Mouse (Mus musculus) hindlimb bud, embryonic 11.5 days (tissue): ENCODE measurements around the gene Pdha1.
A peak's percentile ranks its signal among the peaks of the same experiment; 100 is the strongest.

ENCODE experiments used
- DNase-seq: peaks from one replicate; pipeline ENCODE4 v3.0.0-alpha.2; 2012; ENCODE audit warnings: low read depth, low spot score; ENCODE audit errors: extremely low spot score

Pdha1 gene

GRCm38 (mm10) chrX:160137861-160138717 lies at the start of gene Pdha1:
Gene Pdha1 (minus strand): TSS chrX:160138413.
- DNase-seq, result no peak

- no peak for DNase-seq
Observed at GRCm38 (mm10) chrX:160179032-160179431, 40.8 kb upstream of the Pdha1 start.

GRCm38 (mm10) chrX:160170150-160170549 lies 31.9 kb upstream of the Pdha1 start:
- DNase-seq, result peak; percentile 22

GRCm38 (mm10) chrX:160166246-160166985 lies 28.2 kb upstream of the Pdha1 start:
- no peak for DNase-seq

- no peak for DNase-seq
Observed at GRCm38 (mm10) chrX:160164259-160164658, 26.0 kb upstream of the Pdha1 start.

- DNase-seq, result no peak
Observed at GRCm38 (mm10) chrX:160153147-160153815, 15.1 kb upstream of the Pdha1 start.

- no peak for DNase-seq
Observed at GRCm38 (mm10) chrX:160148859-160149258, 10.6 kb upstream of the Pdha1 start.

GRCm38 (mm10) chrX:160147406-160147805 lies 9.2 kb upstream of the Pdha1 start:
- DNase-seq, result no peak

GRCm38 (mm10) chrX:160146806-160147205 lies 8.6 kb upstream of the Pdha1 start:
- DNase-seq, result no peak

- DNase-seq, result no peak
Observed at GRCm38 (mm10) chrX:160137177-160137860, 894 bp downstream of the Pdha1 start.

GRCm38 (mm10) chrX:160136153-160136552 lies 2.1 kb downstream of the Pdha1 start:
- no peak for DNase-seq

- no peak for DNase-seq
Observed at GRCm38 (mm10) chrX:160135719-160136118, 2.5 kb downstream of the Pdha1 start.

GRCm38 (mm10) chrX:160134136-160134843 lies 3.9 kb downstream of the Pdha1 start:
- DNase-seq, result no peak

- DNase-seq, result no peak
Observed at GRCm38 (mm10) chrX:160116658-160117057, 21.6 kb downstream of the Pdha1 start.

GRCm38 (mm10) chrX:160116074-160116473 lies 22.1 kb downstream of the Pdha1 start:
- DNase-seq, result no peak

- DNase-seq, result no peak
Observed at GRCm38 (mm10) chrX:160113777-160114176, 24.4 kb downstream of the Pdha1 start.

- no peak for DNase-seq
Observed at GRCm38 (mm10) chrX:160107817-160108216, 30.4 kb downstream of the Pdha1 start.

- DNase-seq, result no peak
Observed at GRCm38 (mm10) chrX:160091973-160092372, 46.2 kb downstream of the Pdha1 start.
